Mouse (Mus musculus): ENCODE data around the gene Chaf1a. TPM values are rescaled to one million over a fixed set of nuclear protein-coding genes. Genes with fewer than 3 reads are reported as not detected.
A peak's percentile ranks its signal among the peaks of the same experiment; 100 is the strongest.

Chaf1a gene
- total and polyA plus RNA-seq, 3 experiments: 0.45 to 1.3 (median 0.99) TPM

- peaks cover 4% of the 10 kb centered on the region for H3K4me1 ChIP-seq (ENCODE audit: control insufficient read depth, insufficient read depth, low read length)
- no peak overlapping the region for H3K27ac ChIP-seq
- intact Hi-C loops (cut with DNase I): loop anchor here (1.0 to 2.0 kb wide), 3 partner anchors 27 to 50 kb away; partner anchors contain the start of gene Sh3gl1
- H3K4me3 ChIP-seq: no peak overlapping the region
- no peaks in the 10 kb centered on the region for H3K27me3 ChIP-seq (ENCODE audit: control insufficient read depth, insufficient read depth, low read length)
- 65% methylated on average over 14 of the region's 14 CpGs for WGBS
- no peak overlapping the region for H3K9ac ChIP-seq (ENCODE audit: low read depth, low read length)
- no peaks in the 10 kb centered on the region for H3K79me2 ChIP-seq (replicated peaks; ENCODE audit: control insufficient read depth, insufficient read depth, low read length)
- H3K36me3 ChIP-seq (ENCODE audit: control insufficient read depth, insufficient read depth, low read length): no peaks in the 10 kb centered on the region
- no peak for DNase-seq
- TF ChIP-seq POLR2A (IDR thresholded peaks at IDR 0.05; ENCODE audit: insufficient read depth, low read depth, low read length) (no peak), CTCF (IDR thresholded peaks at IDR 0.05) (no peak), EP300 (IDR thresholded peaks at IDR 0.05; ENCODE audit: insufficient read depth, low read depth, low read length) (no peak)
Observed at GRCm38 (mm10) chr17:56010255-56010654, 30.0 kb upstream of the Chaf1a start.

GRCm38 (mm10) chr17:56010681-56011080 lies 29.6 kb upstream of the Chaf1a start:
- Histone ChIP-seq H3K4me3 (no peak overlapping the region), H3K9ac (ENCODE audit: low read depth, low read length) (no peak overlapping the region)
- peak; percentile 98; the same call in 1 of the 2 replicates for TF ChIP-seq CTCF (IDR thresholded peaks at IDR 0.05)
- no peak for TF ChIP-seq POLR2A (IDR thresholded peaks at IDR 0.05; ENCODE audit: insufficient read depth, low read depth, low read length)
- 0 out of 2 replicates have a peak, but pooled peaks have one; percentile 44 for TF ChIP-seq EP300 (IDR thresholded peaks at IDR 0.05; ENCODE audit: insufficient read depth, low read depth, low read length)

GRCm38 (mm10) chr17:56011441-56011840 lies 28.8 kb upstream of the Chaf1a start:
- H3K9ac ChIP-seq (ENCODE audit: low read depth, low read length): no peak overlapping the region
- DNase-seq: no peak
- no peak overlapping the region for H3K27ac ChIP-seq
- H3K4me1 ChIP-seq (ENCODE audit: control insufficient read depth, insufficient read depth, low read length): peaks cover 4% of the 10 kb centered on the region
- H3K36me3 ChIP-seq (ENCODE audit: control insufficient read depth, insufficient read depth, low read length): no peaks in the 10 kb centered on the region
- intact Hi-C loops (cut with DNase I): loop anchor here (2.0 kb wide), 1 partner anchor 25 kb away; the partner anchor contains the start of gene Sh3gl1
- no peak overlapping the region for H3K4me3 ChIP-seq
- TF ChIP-seq CTCF (IDR thresholded peaks at IDR 0.05) (no peak), EP300 (IDR thresholded peaks at IDR 0.05; ENCODE audit: insufficient read depth, low read depth, low read length) (no peak), POLR2A (IDR thresholded peaks at IDR 0.05; ENCODE audit: insufficient read depth, low read depth, low read length) (no peak)
- no peaks in the 10 kb centered on the region for H3K79me2 ChIP-seq (replicated peaks; ENCODE audit: control insufficient read depth, insufficient read depth, low read length)
- H3K27me3 ChIP-seq (ENCODE audit: control insufficient read depth, insufficient read depth, low read length): no peaks in the 10 kb centered on the region
- 87% methylated on average over 7 of the region's 7 CpGs for WGBS

More at GRCm38 (mm10) chr17:56010681-56011080, 29.6 kb upstream of the Chaf1a start:
- H3K27me3 ChIP-seq (ENCODE audit: control insufficient read depth, insufficient read depth, low read length): no peaks in the 10 kb centered on the region
- H3K36me3 ChIP-seq (ENCODE audit: control insufficient read depth, insufficient read depth, low read length): no peaks in the 10 kb centered on the region
- no peaks in the 10 kb centered on the region for H3K79me2 ChIP-seq (replicated peaks; ENCODE audit: control insufficient read depth, insufficient read depth, low read length)
- WGBS: 7% methylated on average over 9 of the region's 9 CpGs
- peak; percentile 70 to 88 for DNase-seq
- no peak overlapping the region for H3K27ac ChIP-seq
- intact Hi-C loops (cut with DNase I): loop anchor here (1.0 to 2.0 kb wide), 3 partner anchors 26 to 50 kb away; partner anchors contain the start of gene Sh3gl1
- H3K4me1 ChIP-seq (ENCODE audit: control insufficient read depth, insufficient read depth, low read length): peaks cover 4% of the 10 kb centered on the region

GRCm38 (mm10) chr17:56015293-56015692 lies 24.9 kb upstream of the Chaf1a start:
- no peak overlapping the region for H3K27ac ChIP-seq
- no peaks in the 10 kb centered on the region for H3K79me2 ChIP-seq (replicated peaks; ENCODE audit: control insufficient read depth, insufficient read depth, low read length)
- peaks cover 2% of the 10 kb centered on the region; the same call in 1 of the 2 replicates for H3K4me1 ChIP-seq (ENCODE audit: control insufficient read depth, insufficient read depth, low read length)
- intact Hi-C loops (cut with DNase I): no loop called here
- no peaks in the 10 kb centered on the region for H3K27me3 ChIP-seq (ENCODE audit: control insufficient read depth, insufficient read depth, low read length)
- H3K36me3 ChIP-seq (ENCODE audit: control insufficient read depth, insufficient read depth, low read length): no peaks in the 10 kb centered on the region
- DNase-seq: no peak
- H3K4me3 ChIP-seq: no peak overlapping the region
- 82% methylated on average over 9 of the region's 9 CpGs for WGBS
- TF ChIP-seq EP300 (IDR thresholded peaks at IDR 0.05; ENCODE audit: insufficient read depth, low read depth, low read length) (no peak), CTCF (IDR thresholded peaks at IDR 0.05) (no peak), POLR2A (IDR thresholded peaks at IDR 0.05; ENCODE audit: insufficient read depth, low read depth, low read length) (no peak)
- H3K9ac ChIP-seq (ENCODE audit: low read depth, low read length): no peak overlapping the region

- no peak for TF ChIP-seq CTCF (IDR thresholded peaks at IDR 0.05)
- TF ChIP-seq EP300 (IDR thresholded peaks at IDR 0.05; ENCODE audit: insufficient read depth, low read depth, low read length): no peak
- no peak for TF ChIP-seq POLR2A (IDR thresholded peaks at IDR 0.05; ENCODE audit: insufficient read depth, low read depth, low read length)
- no peaks in the 10 kb centered on the region for H3K27me3 ChIP-seq (ENCODE audit: control insufficient read depth, insufficient read depth, low read length)
- no peaks in the 10 kb centered on the region for H3K79me2 ChIP-seq (replicated peaks; ENCODE audit: control insufficient read depth, insufficient read depth, low read length)
- no peak overlapping the region for H3K9ac ChIP-seq (ENCODE audit: low read depth, low read length)
- intact Hi-C loops (cut with DNase I): no loop called here
- H3K4me1 ChIP-seq (ENCODE audit: control insufficient read depth, insufficient read depth, low read length): no peaks in the 10 kb centered on the region
- no peak overlapping the region for H3K27ac ChIP-seq
- no peak overlapping the region for H3K4me3 ChIP-seq
- H3K36me3 ChIP-seq (ENCODE audit: control insufficient read depth, insufficient read depth, low read length): no peaks in the 10 kb centered on the region
- 80% methylated on average over 8 of the region's 8 CpGs for WGBS
- DNase-seq: no peak
Observed at GRCm38 (mm10) chr17:56016382-56016781, 23.9 kb upstream of the Chaf1a start.
